Mouse (Mus musculus): ENCODE measurements at regions not wholly inside any gene's neighbourhood (a gene's known extent, or its start where the extent isn't known, plus 50 kb on each side); places are given as distances from the start of the nearest gene placed in this dataset.

GRCm38 (mm10) chr15:7031297-7032043 is 58.9 kb upstream of the Lifr start:
- peak; percentile 30 for DNase-seq (ENCODE audit: low read depth, low spot score)
- Histone ChIP-seq H3K9ac (ENCODE audit: control insufficient read depth, low read depth, low read length, poor library complexity, severe bottlenecking) (0 out of 2 replicates have a peak overlapping the region, but pooled peaks have one; percentile 14), H3K27me3 (ENCODE audit: control insufficient read depth in 1 of 2, insufficient read depth in 2 of 2, low read length in 2 of 2) (no peaks in the 10 kb centered on the region), H3K79me2 (ENCODE audit: control insufficient read depth, insufficient read depth, low read length, poor library complexity) (no peaks in the 10 kb centered on the region), H3K9me3 (replicated peaks; ENCODE audit: insufficient read depth, low read length) (no peaks in the 10 kb centered on the region), H3K27ac (ENCODE audit: control insufficient read depth, low read depth, low read length) (no peak overlapping the region), H3K4me1 (ENCODE audit: control insufficient read depth in 1 of 2, insufficient read depth in 2 of 2, low read length in 2 of 2) (peaks cover 0 to 2% of the 10 kb centered on the region in 2 experiments; a peak in 1 of 4 replicates), H3K4me3 (ENCODE audit: control insufficient read depth in 1 of 2, insufficient read depth in 1 of 2, low read depth in 2 of 2, low read length in 2 of 2) (peak overlapping the region; percentile 35 to 77), H3K36me3 (ENCODE audit: control insufficient read depth in 1 of 2, insufficient read depth in 2 of 2, low read length in 2 of 2) (no peaks in the 10 kb centered on the region; a peak in 2 of 4 replicates)
- TF ChIP-seq ETS1 (IDR thresholded peaks at IDR 0.05; ENCODE audit: low read depth, low read length) (peak; percentile 31; the same call in 1 of the 2 replicates), SMC3 (IDR thresholded peaks at IDR 0.05; ENCODE audit: low read depth, low read length) (no peak), SIN3A (IDR thresholded peaks at IDR 0.05; ENCODE audit: low read length) (peak; percentile 40), RCOR1 (IDR thresholded peaks at IDR 0.05; ENCODE audit: low read depth, low read length) (no peak), CHD1 (IDR thresholded peaks at IDR 0.05; ENCODE audit: low read depth, low read length) (no peak), NELFE (IDR thresholded peaks at IDR 0.05; ENCODE audit: low read depth, low read length) (no peak), MXI1 (IDR thresholded peaks at IDR 0.05; ENCODE audit: low read depth, low read length) (no peak), TCF12 (IDR thresholded peaks at IDR 0.05; ENCODE audit: low read depth, low read length) (no peak)

GRCm38 (mm10) chr15:7037475-7037874 is 52.9 kb upstream of the Lifr start:
- no peak overlapping the region for H3K4me3 ChIP-seq (ENCODE audit: control insufficient read depth in 1 of 2, insufficient read depth in 1 of 2, low read depth in 2 of 2, low read length in 2 of 2)
- TF ChIP-seq JUND (IDR thresholded peaks at IDR 0.05; ENCODE audit: low read depth, low read length) (0 out of 2 replicates have a peak, but pooled peaks have one; percentile 20), CHD2 (IDR thresholded peaks at IDR 0.05; ENCODE audit: low read length) (no peak)
- H3K36me3 ChIP-seq (ENCODE audit: control insufficient read depth in 1 of 2, insufficient read depth in 2 of 2, low read length in 2 of 2) = no peaks in the 10 kb centered on the region; a peak in 2 of 4 replicates
- no peaks in the 10 kb centered on the region for H3K9me3 ChIP-seq (replicated peaks; ENCODE audit: insufficient read depth, low read length)
- H3K9ac ChIP-seq (ENCODE audit: control insufficient read depth, low read depth, low read length, poor library complexity, severe bottlenecking) = no peak overlapping the region
- DNase-seq (ENCODE audit: low read depth, low spot score) = no peak
- no peaks in the 10 kb centered on the region for H3K79me2 ChIP-seq (ENCODE audit: control insufficient read depth, insufficient read depth, low read length, poor library complexity)
- H3K4me1 ChIP-seq (ENCODE audit: control insufficient read depth in 1 of 2, insufficient read depth in 2 of 2, low read length in 2 of 2) = peaks cover 0 to 3% of the 10 kb centered on the region in 2 experiments; a peak in 2 of 4 replicates
- no peaks in the 10 kb centered on the region for H3K27me3 ChIP-seq (ENCODE audit: control insufficient read depth in 1 of 2, insufficient read depth in 2 of 2, low read length in 2 of 2)
- no peak overlapping the region for H3K27ac ChIP-seq (ENCODE audit: control insufficient read depth, low read depth, low read length)

GRCm38 (mm10) chr15:7039119-7039518 is 51.3 kb upstream of the Lifr start:
- Histone ChIP-seq H3K9ac (ENCODE audit: control insufficient read depth, low read depth, low read length, poor library complexity, severe bottlenecking) (no peak overlapping the region), H3K9me3 (replicated peaks; ENCODE audit: insufficient read depth, low read length) (no peaks in the 10 kb centered on the region), H3K36me3 (ENCODE audit: control insufficient read depth in 1 of 2, insufficient read depth in 2 of 2, low read length in 2 of 2) (peaks cover 0 to 4% of the 10 kb centered on the region in 2 experiments; a peak in 2 of 4 replicates), H3K27me3 (ENCODE audit: control insufficient read depth in 1 of 2, insufficient read depth in 2 of 2, low read length in 2 of 2) (no peaks in the 10 kb centered on the region), H3K79me2 (ENCODE audit: control insufficient read depth, insufficient read depth, low read length, poor library complexity) (no peaks in the 10 kb centered on the region), H3K4me1 (ENCODE audit: control insufficient read depth in 1 of 2, insufficient read depth in 2 of 2, low read length in 2 of 2) (peaks cover 0 to 7% of the 10 kb centered on the region in 2 experiments; a peak in 2 of 4 replicates), H3K27ac (ENCODE audit: control insufficient read depth, low read depth, low read length) (no peak overlapping the region), H3K4me3 (ENCODE audit: control insufficient read depth in 1 of 2, insufficient read depth in 1 of 2, low read depth in 2 of 2, low read length in 2 of 2) (no peak overlapping the region)
- no peak for DNase-seq (ENCODE audit: low read depth, low spot score)
- TF ChIP-seq E2F4 (IDR thresholded peaks at IDR 0.05; ENCODE audit: borderline replicate concordance, low read depth, low read length) (no peak), MAZ (IDR thresholded peaks at IDR 0.05; ENCODE audit: low read depth, low read length) (no peak), KAT2A (conservative IDR thresholded peaks at IDR 0.05; ENCODE audit: low read depth, low read length) (no peak), MYC (IDR thresholded peaks at IDR 0.05; ENCODE audit: low read depth, low read length) (no peak), MEF2A (IDR thresholded peaks at IDR 0.05; ENCODE audit: extremely low read depth, insufficient replicate concordance, low read depth, low read length, poor library complexity, severe bottlenecking) (no peak), ZKSCAN1 (IDR thresholded peaks at IDR 0.05; ENCODE audit: low read depth, low read length) (no peak)

Measured in MEL (cell line).